Mouse (Mus musculus): ENCODE measurements at regions not wholly inside any gene's neighbourhood (a gene's known extent, or its start where the extent isn't known, plus 50 kb on each side); places are given as distances from the start of the nearest gene placed in this dataset.
A peak's percentile ranks its signal among the peaks of the same experiment; 100 is the strongest.
"Not testable (repeated sequence)": the region's sequence is repeated elsewhere in the genome, so short reads cannot be mapped to it uniquely, and the experiment has no call there.

DNA sequence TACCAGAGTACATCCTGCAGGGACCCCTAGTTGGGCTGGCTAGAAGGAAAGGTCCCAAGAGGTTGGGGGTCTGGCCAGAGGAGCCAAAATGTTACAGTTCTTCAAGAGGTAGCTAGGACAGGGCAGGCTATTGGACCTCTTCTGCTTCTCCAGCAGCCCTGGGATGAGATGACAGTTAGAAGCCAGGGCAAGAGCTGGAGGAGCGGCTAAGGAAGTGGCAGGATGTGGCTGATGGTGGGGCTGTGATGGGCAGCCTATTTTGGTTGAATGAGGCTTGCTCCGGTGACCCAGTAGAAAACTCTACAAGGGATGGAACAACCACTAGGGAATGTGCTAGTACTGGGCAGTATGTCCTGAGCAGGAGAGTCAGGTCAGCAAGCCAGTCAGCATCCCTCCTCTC, 82.8 kb downstream of the Ddx11 start:
- no peak for DNase-seq (ENCODE audit: low spot score)
- Histone ChIP-seq H3K4me2 (replicated peaks; ENCODE audit: low read depth, low read length) (no peak overlapping the region), H3K27me3 (replicated peaks; ENCODE audit: insufficient read depth, low read length) (no peaks in the 10 kb centered on the region), H3K4me1 (ENCODE audit: insufficient read depth, low read depth, low read length) (no peaks in the 10 kb centered on the region), H3K27ac (ENCODE audit: low read length) (no peak overlapping the region), H3K9me3 (ENCODE audit: low read length) (no peaks in the 10 kb centered on the region), H3K4me3 (ENCODE audit: low read depth, low read length) (no peak overlapping the region), H3K36me3 (ENCODE audit: insufficient read depth, low read length) (no peaks in the 10 kb centered on the region), H3K9ac (replicated peaks; ENCODE audit: low read depth) (no peak overlapping the region)
- no peak for ATAC-seq
- WGBS, result 84% methylated on average over 2 of the region's 2 CpGs
- TF ChIP-seq CTCF (IDR thresholded peaks at IDR 0.05) (no peak), EP300 (IDR thresholded peaks at IDR 0.05) (no peak)

DNA sequence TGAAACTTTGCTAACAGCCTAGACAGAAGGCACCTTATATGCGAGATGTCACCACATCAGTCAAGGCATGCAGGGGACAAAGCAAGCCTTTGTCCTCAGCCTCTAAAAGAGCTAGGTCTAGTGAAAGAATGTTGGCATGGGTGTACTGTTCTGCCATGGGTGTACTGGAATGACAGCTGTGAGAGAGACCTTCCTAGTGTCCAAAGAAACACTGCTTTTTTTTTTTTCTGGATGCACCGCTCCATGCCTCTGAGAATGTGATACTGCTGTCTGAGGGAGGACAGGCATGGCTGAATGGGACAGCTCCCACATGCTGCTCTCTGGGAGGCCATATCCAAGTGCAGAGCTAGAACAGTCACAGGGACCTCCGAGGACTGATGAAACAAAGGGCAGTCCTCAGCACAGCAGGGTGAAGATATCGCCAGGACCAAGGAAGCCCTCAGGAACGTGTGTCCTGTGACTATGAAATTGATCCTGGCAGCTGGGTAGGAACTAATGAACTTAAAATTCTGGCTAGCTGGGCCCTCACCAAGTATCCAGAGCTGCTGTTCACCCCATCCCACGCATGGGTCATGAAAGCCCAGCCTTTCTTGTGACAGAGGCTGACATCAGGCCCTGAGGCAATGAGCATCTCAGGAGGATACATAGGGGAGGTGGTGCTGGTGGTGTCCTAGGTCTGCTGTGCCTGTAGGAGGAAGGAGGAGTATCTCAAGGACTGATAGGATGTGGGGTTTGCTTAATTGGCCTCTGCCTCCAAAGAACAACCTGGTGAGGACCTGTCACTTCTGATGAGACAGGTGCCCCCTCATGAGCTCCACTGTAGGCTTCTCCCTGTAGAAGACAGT, 84.6 kb downstream of the Ddx11 start:
- not testable (repeated sequence) for H3K4me2 ChIP-seq (replicated peaks; ENCODE audit: low read depth, low read length); H3K4me3 ChIP-seq (ENCODE audit: low read depth, low read length); DNase-seq (ENCODE audit: low spot score); H3K27ac ChIP-seq (ENCODE audit: low read length); H3K9ac ChIP-seq (replicated peaks; ENCODE audit: low read depth); H3K36me3 ChIP-seq (ENCODE audit: insufficient read depth, low read length); H3K4me1 ChIP-seq (ENCODE audit: insufficient read depth, low read depth, low read length); H3K27me3 ChIP-seq (replicated peaks; ENCODE audit: insufficient read depth, low read length); ATAC-seq; H3K9me3 ChIP-seq (ENCODE audit: low read length)
- 61% methylated on average over 6 of the region's 6 CpGs for WGBS

DNA sequence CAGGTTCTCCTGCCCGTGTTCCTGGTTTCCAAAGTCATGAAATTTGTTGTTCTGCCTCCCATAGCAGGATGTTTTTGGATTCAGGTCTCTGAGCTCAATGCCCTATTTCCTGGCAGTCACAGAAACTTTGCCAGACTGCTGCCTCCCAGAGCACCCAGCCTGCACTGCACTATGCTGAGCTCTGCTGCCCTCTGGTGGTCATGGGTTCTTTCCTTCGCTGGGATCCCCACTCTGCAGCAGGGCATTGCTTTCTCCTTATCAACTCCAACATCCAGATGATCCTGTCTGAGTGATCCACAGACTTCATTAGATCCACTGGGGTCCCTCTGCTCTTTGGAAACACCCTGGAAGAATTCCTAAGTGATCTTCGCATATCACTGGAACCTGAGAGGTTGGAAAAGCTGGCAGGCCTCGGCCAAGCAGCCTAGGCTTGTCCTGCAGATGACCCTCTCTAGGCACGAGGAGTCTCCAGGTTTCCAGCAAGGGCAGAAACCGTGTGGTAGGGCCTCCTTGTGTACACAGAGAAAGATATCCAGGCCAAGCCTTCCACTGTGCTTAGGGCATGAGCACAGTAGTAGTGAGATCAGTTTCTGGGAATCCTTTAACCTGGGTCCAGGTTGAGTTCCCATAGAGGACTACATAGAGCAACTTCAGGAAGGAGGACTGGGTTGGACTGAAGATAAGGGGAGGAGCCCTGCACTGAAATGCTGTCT, 85.6 kb downstream of the Ddx11 start:
- peak; percentile 24 for TF ChIP-seq CTCF (IDR thresholded peaks at IDR 0.05)
- not testable (repeated sequence) for H3K4me1 ChIP-seq (ENCODE audit: insufficient read depth, low read depth, low read length); DNase-seq (ENCODE audit: low spot score); H3K27ac ChIP-seq (ENCODE audit: low read length); H3K36me3 ChIP-seq (ENCODE audit: insufficient read depth, low read length); H3K9me3 ChIP-seq (ENCODE audit: low read length); H3K27me3 ChIP-seq (replicated peaks; ENCODE audit: insufficient read depth, low read length); H3K4me2 ChIP-seq (replicated peaks; ENCODE audit: low read depth, low read length); H3K9ac ChIP-seq (replicated peaks; ENCODE audit: low read depth); H3K4me3 ChIP-seq (ENCODE audit: low read depth, low read length)
- 47% methylated on average over 3 of the region's 6 CpGs for WGBS
- ATAC-seq, result peak; percentile 80

DNA sequence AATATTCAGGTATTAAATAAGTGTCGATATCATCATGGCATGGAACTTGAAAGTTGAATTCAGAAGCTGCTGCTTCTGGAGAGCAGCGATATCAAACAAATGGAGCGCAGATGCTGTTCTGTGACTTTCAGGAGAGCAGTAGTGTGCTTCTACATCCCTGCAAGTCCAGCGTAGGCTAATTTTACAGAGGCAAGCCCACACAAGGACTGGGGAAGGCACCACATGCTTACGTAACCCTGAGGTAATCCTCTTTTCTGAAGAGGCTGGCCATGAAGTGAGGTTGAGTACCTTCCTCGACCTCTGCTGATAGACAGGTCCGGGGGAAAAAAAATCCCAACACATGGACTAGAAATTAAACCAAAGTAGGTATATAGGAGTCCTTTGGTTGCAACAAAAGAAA, 88.2 kb downstream of the Ddx11 start:
- Histone ChIP-seq H3K4me2 (replicated peaks; ENCODE audit: low read depth, low read length) (no peak overlapping the region), H3K36me3 (ENCODE audit: insufficient read depth, low read length) (no peaks in the 10 kb centered on the region), H3K4me3 (ENCODE audit: low read depth, low read length) (no peak overlapping the region), H3K4me1 (ENCODE audit: insufficient read depth, low read depth, low read length) (no peaks in the 10 kb centered on the region), H3K27me3 (replicated peaks; ENCODE audit: insufficient read depth, low read length) (no peaks in the 10 kb centered on the region), H3K27ac (ENCODE audit: low read length) (no peak overlapping the region), H3K9me3 (ENCODE audit: low read length) (no peaks in the 10 kb centered on the region), H3K9ac (replicated peaks; ENCODE audit: low read depth) (no peak overlapping the region)
- ATAC-seq (no peak), DNase-seq (ENCODE audit: low spot score) (no peak)
- 72% methylated on average over 7 of the region's 7 CpGs for WGBS
- TF ChIP-seq EP300 (IDR thresholded peaks at IDR 0.05) (no peak), CTCF (IDR thresholded peaks at IDR 0.05) (no peak)

DNA sequence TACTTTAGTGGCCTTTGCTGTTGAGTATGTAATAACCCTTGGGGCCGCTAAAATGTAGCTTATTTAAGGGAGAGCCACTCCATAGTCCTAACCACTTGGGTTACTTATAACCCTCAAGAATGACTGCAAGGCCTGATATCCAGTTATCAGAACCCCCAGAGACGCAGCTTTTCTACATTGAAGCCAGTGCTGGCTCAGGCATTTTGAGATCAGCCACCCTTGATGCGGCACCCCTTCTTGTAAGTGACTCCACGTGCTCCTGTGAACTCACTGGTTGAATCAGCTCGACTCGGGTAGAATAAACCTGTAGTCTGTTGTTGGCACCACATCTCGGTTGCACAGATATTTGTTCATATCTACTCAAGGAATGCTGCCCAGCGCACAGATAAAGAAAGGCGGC, 89.3 kb downstream of the Ddx11 start:
- no peaks in the 10 kb centered on the region for H3K36me3 ChIP-seq (ENCODE audit: insufficient read depth, low read length)
- no peak overlapping the region for H3K4me2 ChIP-seq (replicated peaks; ENCODE audit: low read depth, low read length)
- ATAC-seq (no peak), DNase-seq (ENCODE audit: low spot score) (no peak)
- TF ChIP-seq CTCF (IDR thresholded peaks at IDR 0.05) (no peak), EP300 (IDR thresholded peaks at IDR 0.05) (no peak)
- H3K27ac ChIP-seq (ENCODE audit: low read length), result no peak overlapping the region
- H3K27me3 ChIP-seq (replicated peaks; ENCODE audit: insufficient read depth, low read length), result no peaks in the 10 kb centered on the region
- WGBS, result 85% methylated on average over 9 of the region's 9 CpGs
- H3K9ac ChIP-seq (replicated peaks; ENCODE audit: low read depth), result no peak overlapping the region
- no peaks in the 10 kb centered on the region for H3K9me3 ChIP-seq (ENCODE audit: low read length)
- H3K4me3 ChIP-seq (ENCODE audit: low read depth, low read length), result no peak overlapping the region
- no peaks in the 10 kb centered on the region for H3K4me1 ChIP-seq (ENCODE audit: insufficient read depth, low read depth, low read length)

DNA sequence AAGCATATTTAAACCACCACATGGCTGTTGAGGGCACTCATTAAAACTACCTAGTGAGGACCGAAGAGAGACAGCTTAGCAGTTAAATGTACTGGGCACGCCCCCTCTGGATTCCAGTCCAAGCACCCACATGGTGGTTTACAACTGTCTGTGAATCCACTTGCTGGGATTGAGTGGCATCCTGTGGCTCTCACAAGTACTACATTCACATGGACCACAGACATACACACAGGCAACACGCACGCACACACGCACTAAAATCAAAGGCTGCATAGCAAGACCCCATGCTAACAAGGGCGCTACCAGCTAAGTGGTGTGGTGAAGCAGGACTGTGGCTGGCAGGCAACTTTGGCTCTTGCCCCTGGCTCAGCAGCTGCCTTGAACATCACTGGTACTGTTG, 95.0 kb downstream of the Ddx11 start:
- DNase-seq (ENCODE audit: low spot score), result no peak
- Histone ChIP-seq H3K4me2 (replicated peaks; ENCODE audit: low read depth, low read length) (no peak overlapping the region), H3K4me3 (ENCODE audit: low read depth, low read length) (no peak overlapping the region), H3K4me1 (ENCODE audit: insufficient read depth, low read depth, low read length) (no peaks in the 10 kb centered on the region), H3K36me3 (ENCODE audit: insufficient read depth, low read length) (no peaks in the 10 kb centered on the region), H3K9ac (replicated peaks; ENCODE audit: low read depth) (no peak overlapping the region), H3K27me3 (replicated peaks; ENCODE audit: insufficient read depth, low read length) (no peaks in the 10 kb centered on the region), H3K27ac (ENCODE audit: low read length) (no peak overlapping the region), H3K9me3 (ENCODE audit: low read length) (no peaks in the 10 kb centered on the region)
- TF ChIP-seq CTCF (IDR thresholded peaks at IDR 0.05) (no peak), EP300 (IDR thresholded peaks at IDR 0.05) (no peak)
- WGBS, result 91% methylated on average over 6 of the region's 6 CpGs
- no peak for ATAC-seq

Data from lung, postnatal 0 days (tissue).